Mouse (Mus musculus) small intestine, adult 2 months (tissue): ENCODE results near the gene Eif5b.
"Not testable (repeated sequence)": the region's sequence is repeated elsewhere in the genome, so short reads cannot be mapped to it uniquely, and the experiment has no call there.

ENCODE experiments used
- CTCF ChIP-seq: fragments of 200-500 bp; IDR thresholded peaks from 2 replicates; pipeline ENCODE4 v1.5.1; 2012; ENCODE audit warnings: low read depth, mild to moderate bottlenecking, control low read depth, inconsistent platforms, low read length, moderate library complexity, mixed read lengths; ENCODE audit not compliant: insufficient replicate concordance, insufficient read length; ENCODE audit errors: extremely low read depth
- POLR2A ChIP-seq: fragments of 200-500 bp; IDR thresholded peaks from 2 replicates; pipeline ENCODE4 v1.6.1; 2012; ENCODE audit warnings: low read depth, mild to moderate bottlenecking, control low read depth, inconsistent platforms, low read length, moderate library complexity

- TF ChIP-seq CTCF, POLR2A: not testable (repeated sequence)
Observed at GRCm38 (mm10) chr1:37976666-37977065, 21.1 kb upstream of the Eif5b start.
